Mouse (Mus musculus): ENCODE results near the gene Wars. TPM values are rescaled to one million over a fixed set of nuclear protein-coding genes. Genes with fewer than 3 reads are reported as not detected.

Gene Wars
- 15.2 TPM for polyA plus RNA-seq (2014; fragmentation: Illumina TruSeq; extraction: RNeasy Lipid Tissue Mini Kit (QIAGEN cat#74804); ENCODE audit: low read depth, low replicate concordance)

GRCm38 (mm10) chr12:108893715-108894431, at the start of gene Wars:
Gene Wars (minus strand): TSS chr12:108894174.

GRCm38 (mm10) chr12:108892989-108893714, 822 bp downstream of the Wars start, which contains the start of gene Wdr25:
Gene Wdr25 (plus strand): TSS chr12:108893631.

GRCm38 (mm10) chr12:108835840-108836409, 58.0 kb downstream of the Wars start, which contains the start of the genes Slc25a29 and Slc25a47:
Gene Slc25a29 (minus strand): TSS chr12:108835883.
Gene Slc25a47 (plus strand): TSS chr12:108836046.

Other genes starting within 250 kb of the Wars start
- 16.7 TPM for gene Degs2, start 191.9 kb downstream of the Wars start, polyA plus RNA-seq (2014; fragmentation: Illumina TruSeq; extraction: RNeasy Lipid Tissue Mini Kit (QIAGEN cat#74804); ENCODE audit: low read depth, low replicate concordance)
- 92.4 TPM for gene Yy1, start 101.2 kb downstream of the Wars start, polyA plus RNA-seq (2014; fragmentation: Illumina TruSeq; extraction: RNeasy Lipid Tissue Mini Kit (QIAGEN cat#74804); ENCODE audit: low read depth, low replicate concordance)
- gene Slc25a29, start 58.3 kb downstream of the Wars start, polyA plus RNA-seq (2014; fragmentation: Illumina TruSeq; extraction: RNeasy Lipid Tissue Mini Kit (QIAGEN cat#74804); ENCODE audit: low read depth, low replicate concordance), result not detected
- 0.57 TPM for gene Slc25a47, start 58.1 kb downstream of the Wars start, polyA plus RNA-seq (2014; fragmentation: Illumina TruSeq; extraction: RNeasy Lipid Tissue Mini Kit (QIAGEN cat#74804); ENCODE audit: low read depth, low replicate concordance)
- 0.50 TPM for gene Wdr25, start 543 bp downstream of the Wars start, polyA plus RNA-seq (2014; fragmentation: Illumina TruSeq; extraction: RNeasy Lipid Tissue Mini Kit (QIAGEN cat#74804); ENCODE audit: low read depth, low replicate concordance)
- 0.28 TPM for gene Begain, start 174.0 kb upstream of the Wars start, polyA plus RNA-seq (2014; fragmentation: Illumina TruSeq; extraction: RNeasy Lipid Tissue Mini Kit (QIAGEN cat#74804); ENCODE audit: low read depth, low replicate concordance)

Measured in sigmoid colon, adult 10 weeks (tissue).